Mouse (Mus musculus) brain, embryonic 18.5 days (tissue): ENCODE measurements around the gene Med9.

Experiments used
- DNase-seq: peaks from one replicate; pipeline ENCODE4 v3.0.0-alpha.2; 2012; ENCODE audit warnings: low read depth, low spot score

The Med9 gene

DNA sequence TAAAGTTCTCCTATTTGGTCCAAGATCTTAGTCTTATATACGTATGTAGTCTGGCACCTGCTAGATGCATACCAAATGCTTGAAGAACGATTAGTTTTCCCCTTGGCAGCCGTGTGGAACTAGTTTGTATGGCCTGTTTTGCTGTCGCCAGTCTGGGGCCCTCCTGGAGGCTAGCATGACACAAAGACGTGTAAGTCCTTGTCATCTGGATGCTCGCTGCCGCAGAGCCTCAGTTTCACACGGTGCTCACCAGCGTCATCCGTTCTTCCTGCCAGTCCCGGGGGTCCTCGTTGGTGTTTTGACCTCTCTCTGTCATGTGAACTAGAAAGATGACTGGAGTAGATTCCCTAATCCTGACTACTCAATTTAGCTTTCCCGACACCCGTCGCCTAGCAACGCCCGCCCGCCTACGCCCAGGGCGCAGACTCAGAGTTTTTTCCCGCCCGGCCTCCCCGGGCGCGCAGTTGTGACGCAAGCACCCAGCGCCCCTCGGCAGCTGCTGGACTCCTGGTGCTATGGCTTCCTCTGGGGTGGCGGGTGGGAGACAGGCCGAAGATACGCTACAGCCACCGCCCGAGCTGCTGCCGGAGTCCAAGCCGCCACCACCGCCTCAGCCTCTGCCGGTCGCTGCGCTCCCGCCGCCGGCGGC, at the start of gene Med9:
Gene Med9 (plus strand): TSS at position 455 of the 649 bp plus-strand sequence.
- peak; percentile 89 for DNase-seq

DNA sequence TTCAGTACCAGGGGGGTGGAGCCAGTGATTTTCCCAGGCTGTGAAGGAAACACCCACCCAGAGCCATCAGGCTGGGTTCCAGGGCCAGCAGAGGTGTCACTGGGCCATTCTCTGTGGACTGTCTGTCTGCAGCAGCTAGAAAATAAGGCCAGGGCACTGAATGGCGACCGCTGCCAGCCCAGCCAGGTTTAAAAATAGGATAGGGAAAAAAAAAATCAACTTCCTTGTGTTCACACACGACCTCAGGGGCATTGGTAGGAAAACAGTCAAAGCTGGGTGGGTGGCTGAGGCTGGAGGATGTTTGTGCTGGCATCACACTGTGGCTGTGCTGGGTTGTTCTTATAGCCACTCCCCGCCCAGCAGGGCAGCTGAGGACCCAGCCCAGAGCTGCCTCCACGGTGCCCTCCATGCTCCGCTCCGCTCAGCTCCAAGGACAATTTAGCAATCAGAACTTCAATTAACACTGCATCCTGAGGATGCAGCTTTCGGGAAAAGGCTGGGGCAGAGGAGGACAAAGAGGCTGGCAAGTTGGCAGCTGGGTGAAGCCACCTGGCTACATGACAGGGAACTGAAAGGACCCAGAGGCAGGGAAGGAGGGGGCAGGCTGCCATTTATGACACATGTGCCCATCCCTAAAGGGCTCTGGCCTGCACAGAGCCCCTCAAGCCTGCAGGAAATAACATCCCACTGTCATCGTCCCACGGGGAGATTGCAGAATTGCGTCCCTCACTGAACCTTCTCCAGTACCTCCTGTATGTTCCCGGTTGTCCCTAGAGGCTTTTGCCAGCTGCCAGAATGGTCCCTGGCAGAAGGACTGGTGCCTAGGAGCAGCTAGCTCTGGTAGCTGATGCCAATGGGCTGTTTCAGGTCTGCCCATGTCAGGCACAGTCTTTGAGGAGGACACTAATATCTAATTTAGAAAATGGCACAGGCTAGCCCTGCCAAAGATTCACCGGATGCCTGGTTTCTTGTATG, 48.0 kb upstream of the Med9 start:
- no peak for DNase-seq

DNA sequence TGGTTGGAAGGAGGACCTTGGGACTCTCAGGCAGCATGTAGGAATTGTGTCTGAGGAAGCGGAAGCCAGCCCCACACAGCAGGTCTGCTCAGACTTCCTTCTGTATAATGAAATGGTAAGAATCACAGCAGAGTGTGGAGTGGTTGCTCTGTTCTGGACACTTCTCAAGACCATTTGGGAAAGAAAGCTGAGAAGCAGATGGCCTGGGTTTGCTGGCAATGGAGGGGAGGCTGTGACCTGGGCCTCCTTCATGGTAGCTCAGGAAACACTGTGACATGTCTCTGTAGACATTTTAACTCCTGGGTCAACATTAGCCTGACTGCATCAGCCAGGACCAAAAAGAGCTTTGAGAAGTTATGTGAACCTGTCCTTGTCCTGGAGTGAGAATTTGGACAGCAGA, 47.0 kb upstream of the Med9 start:
- DNase-seq = no peak

DNA sequence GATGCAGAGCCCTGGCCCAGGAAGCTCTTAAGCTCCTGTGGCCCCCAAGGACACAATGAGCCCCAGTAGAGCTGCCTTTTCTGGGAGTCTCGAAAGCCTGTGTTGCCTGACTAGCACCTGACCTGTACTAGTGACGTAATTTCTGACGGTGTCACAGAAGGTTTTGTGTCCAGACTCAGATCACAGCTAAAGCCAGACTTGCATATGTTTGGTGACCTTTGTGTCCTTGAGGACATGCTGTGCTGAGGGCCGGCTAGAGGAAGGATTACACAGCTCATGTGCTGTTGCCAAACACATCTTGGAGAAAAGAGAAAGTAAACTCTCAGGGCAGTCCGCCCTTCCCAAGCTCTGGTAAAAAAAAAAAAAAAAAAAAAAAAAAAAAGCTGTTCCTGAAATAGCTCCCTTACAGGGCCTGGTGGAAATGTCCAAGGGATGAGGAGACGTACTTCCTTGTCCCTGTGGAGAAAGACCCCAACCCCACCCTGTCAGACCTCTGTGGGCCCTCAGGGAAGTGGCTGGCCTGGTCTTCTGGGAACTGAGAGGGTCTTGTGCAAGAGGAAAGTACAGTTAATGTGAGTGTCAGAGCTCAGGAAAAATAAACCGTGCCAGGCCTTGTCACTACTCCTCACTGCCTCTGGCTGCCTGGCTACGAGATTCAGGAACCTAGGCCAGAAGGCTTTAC, 45.8 kb upstream of the Med9 start:
- no peak for DNase-seq

DNA sequence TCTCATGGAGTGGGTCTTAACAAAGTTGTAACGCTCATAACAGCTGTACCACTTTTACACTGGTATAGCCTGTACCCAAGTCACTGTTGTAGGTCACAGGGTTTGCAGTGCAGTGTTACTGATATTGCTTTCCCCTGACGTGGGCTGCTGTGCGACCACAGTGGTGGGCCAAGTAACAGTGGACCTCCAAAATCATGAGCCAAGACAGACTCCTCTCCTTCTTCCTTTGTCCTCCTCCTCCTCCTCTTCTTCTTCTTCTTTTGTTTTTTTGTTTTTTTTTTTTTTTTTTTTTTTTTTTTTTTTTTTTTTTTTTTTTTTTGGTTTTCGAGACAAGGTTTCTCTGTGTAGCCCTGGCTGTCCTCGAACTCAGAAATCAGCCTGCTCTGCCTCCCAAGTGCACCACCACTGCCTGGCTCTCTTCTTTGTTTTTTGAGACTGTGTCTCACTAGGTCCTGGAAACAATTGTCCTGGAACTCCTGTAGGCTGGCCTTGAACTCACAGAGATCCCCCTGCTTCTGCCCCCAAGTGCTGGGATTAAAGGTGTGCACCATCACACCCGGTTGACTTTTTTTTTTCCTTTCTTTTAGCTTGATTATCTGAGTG, 41.4 kb upstream of the Med9 start:
- DNase-seq = no peak

GRCm38 (mm10) chr11:59908446-59908845, 39.6 kb upstream of the Med9 start:
- DNase-seq = no peak

- no peak for DNase-seq
Measured at GRCm38 (mm10) chr11:59910586-59910985, 37.4 kb upstream of the Med9 start.

GRCm38 (mm10) chr11:59911523-59911922, 36.5 kb upstream of the Med9 start:
- DNase-seq = no peak

- DNase-seq = no peak
Measured at GRCm38 (mm10) chr11:59913702-59914101, 34.3 kb upstream of the Med9 start.

GRCm38 (mm10) chr11:59918014-59918413, 30.0 kb upstream of the Med9 start:
- DNase-seq = no peak

DNA sequence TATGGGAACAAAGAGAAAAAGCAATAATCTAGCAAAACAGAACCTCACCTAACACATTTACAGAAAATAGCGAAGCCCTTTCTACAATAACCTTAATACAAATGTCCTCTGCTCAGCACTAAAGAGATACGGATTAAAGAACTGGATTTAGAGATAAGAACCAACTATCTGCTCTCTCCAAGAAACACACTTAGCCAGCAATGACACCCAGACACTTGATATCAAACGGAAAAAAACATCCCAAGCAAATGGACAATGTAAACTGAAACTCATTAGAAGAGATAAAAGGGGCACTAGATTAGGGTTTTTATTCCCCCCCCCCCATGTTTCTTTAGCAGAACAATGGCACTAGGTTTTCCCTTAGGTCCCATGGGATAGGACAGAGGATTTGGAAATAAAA, 28.6 kb upstream of the Med9 start:
- no peak for DNase-seq

- no peak for DNase-seq
Measured at GRCm38 (mm10) chr11:59920331-59920730, 27.7 kb upstream of the Med9 start.

DNA sequence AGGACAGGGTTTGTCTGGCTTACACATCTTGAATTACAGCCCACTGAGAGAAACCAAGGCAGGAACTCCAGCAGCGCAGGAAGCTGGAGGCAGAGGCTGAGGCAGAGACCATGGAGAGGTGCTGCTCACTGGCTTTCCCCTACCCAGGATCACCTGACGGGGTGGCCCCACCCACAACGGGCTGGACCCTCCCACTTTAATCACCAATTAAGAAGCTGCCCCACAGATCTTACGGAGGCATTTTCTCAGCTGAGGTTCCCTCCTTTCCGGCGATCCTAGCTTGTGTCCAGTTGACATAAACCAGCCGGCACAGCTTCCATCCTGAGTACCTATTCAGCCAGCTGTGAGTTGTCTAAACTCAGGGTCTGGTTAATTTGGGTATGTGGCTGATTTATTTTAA, 26.7 kb upstream of the Med9 start:
- DNase-seq = no peak

GRCm38 (mm10) chr11:59930031-59930430, 18.0 kb upstream of the Med9 start:
- no peak for DNase-seq

DNA sequence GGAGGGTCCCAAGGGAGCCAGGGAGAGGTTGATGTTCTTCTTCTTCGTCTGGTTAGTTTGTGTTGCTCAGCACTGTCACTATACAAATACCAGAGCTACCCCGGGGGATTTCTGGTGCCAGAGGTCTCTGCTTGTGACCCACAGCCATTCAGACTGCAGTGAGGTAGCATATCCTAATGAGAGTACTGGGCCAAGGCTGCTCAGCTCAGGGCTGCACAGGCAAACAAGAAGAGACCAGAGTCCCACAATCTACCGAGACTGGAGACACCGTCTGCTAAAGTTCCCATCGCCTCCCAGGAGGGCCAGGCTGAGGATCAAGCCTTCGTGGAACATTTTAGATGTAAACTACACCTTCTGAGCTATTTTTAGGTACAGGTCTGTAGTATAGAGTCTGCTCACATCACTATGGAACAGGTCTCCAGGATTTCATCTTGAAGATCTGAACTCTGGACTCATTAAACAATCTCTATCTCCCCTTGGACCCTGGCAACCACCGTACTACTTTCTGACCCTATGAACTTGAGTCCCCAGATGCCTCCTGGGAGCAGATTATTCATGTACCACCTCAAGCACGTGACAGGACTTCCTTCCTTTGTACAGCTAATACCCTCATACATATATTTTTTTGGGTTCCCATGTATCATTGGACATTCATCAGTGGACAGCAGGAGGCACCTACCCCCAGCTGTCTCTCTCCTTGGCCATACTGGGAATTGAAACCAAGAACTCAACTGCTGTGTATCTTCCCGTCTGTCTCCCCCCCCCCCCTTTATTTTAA, 15.3 kb upstream of the Med9 start:
- no peak for DNase-seq

DNA sequence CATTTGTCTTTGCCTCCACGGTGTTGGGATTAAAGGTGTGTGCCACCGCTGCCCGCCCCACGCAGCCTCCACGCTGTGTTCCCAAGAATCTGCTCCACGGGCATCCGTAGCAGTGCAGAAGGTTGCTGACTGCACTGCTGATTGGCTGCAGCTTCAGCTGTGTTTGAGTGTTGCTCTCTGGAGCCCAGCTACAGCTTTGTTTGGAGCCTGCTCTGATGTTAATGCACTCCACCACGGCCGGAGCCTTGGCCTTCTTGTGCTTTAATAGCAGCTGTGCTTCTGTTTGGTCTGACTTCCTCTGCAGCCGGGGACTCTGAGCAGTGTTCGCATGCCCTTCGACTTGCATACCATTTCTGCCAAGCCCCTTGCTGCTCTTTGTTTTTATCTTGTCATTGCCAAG, 14.1 kb upstream of the Med9 start:
- DNase-seq = no peak

DNA sequence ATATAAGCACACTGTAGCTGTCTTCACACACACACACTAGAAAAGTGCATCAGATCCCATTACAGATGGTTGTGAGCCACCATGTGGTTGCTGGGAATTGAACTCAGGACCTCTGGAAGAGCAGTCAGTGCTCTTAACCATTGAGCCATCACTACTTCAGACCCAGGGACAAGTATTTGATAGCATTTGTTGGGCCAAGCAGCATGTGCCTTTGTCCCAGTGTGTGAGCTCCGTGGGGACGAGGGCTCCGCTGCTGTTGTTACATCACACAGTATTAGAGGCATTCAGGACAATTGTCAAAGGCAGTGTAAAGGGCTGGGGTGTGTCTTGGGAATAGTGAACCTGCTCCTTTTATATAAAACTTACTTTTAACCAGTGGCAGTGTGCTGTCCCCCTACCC, 11.0 kb upstream of the Med9 start:
- DNase-seq = no peak

DNA sequence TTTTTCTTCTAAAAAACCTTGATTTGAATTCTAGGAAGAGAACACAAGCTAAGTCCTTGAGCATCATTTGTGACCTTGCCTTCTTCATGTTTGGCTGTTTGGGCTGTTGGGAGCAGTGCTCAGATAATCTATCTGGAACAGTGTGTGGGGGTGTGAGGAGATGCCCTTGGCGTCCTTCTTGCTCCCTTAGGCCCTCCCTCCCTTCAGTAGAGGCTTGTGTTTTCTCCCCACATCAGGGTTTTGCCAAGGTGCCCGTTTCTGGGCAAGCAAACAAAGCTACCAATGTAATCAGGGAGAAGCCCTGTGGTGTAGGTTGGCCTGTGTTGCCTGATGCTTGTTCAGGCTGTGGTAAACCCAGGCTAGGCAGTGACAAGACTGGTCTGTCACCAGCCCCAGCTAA, 10.4 kb upstream of the Med9 start:
- no peak for DNase-seq

DNA sequence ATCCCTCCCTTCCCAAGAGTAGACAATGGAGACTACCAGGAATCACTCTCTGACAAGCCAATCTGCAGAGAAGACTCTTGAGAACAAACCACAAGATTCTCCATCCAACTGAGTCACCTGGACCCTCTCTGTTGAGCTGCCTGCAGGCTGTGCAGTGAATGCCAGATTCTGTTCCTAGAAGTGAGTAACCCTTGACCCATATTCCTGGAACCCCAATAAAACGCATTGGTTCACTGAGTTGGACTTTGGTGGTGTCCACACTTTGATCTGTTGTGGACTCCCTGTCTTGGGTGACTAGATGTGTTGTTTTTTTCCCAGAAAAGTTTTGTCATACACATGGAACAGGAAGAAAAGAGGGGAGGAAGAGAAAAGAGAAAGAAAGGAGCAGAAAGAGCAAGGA, 8.2 kb upstream of the Med9 start:
- no peak for DNase-seq

- no peak for DNase-seq
Measured at GRCm38 (mm10) chr11:59940645-59941044, 7.4 kb upstream of the Med9 start.

GRCm38 (mm10) chr11:59941391-59941790, 6.6 kb upstream of the Med9 start:
- no peak for DNase-seq
